Mouse (Mus musculus) kidney, embryonic 15.5 days (tissue): Measurements from ENCODE around the gene Gm11569. TPM values are rescaled to one million over a fixed set of nuclear protein-coding genes. Genes with fewer than 3 reads are reported as not detected.

Source experiments
- ATAC-seq: fragments of 200-750 bp; cut with Nextera tagmentation; replicated peaks from 2 replicates; pipeline ENCODE4 v1.8.0; 2017; ENCODE audit warnings: moderate TSS enrichment; ENCODE audit not compliant: low FRiP score
- H3K27ac ChIP-seq: fragments of 300-500 bp; sonication (generic); 2 replicates; pipeline ENCODE4 v1.5.1; 2015; ENCODE audit warnings: mild to moderate bottlenecking, inconsistent platforms
- H3K27me3 ChIP-seq: fragments of 300-500 bp; sonication (generic); 2 replicates; pipeline ENCODE4 v1.6.1; 2015; ENCODE audit warnings: inconsistent platforms
- H3K36me3 ChIP-seq: fragments of 300-500 bp; sonication (generic); 2 replicates; pipeline ENCODE4 v1.6.1; 2015; ENCODE audit warnings: inconsistent platforms
- H3K4me1 ChIP-seq: fragments of 300-500 bp; sonication (generic); 2 replicates; pipeline ENCODE4 v1.6.1; 2015; ENCODE audit warnings: inconsistent platforms
- H3K4me2 ChIP-seq: fragments of 300-500 bp; sonication (generic); 2 replicates; pipeline ENCODE4 v1.6.1; 2015; ENCODE audit warnings: moderate library complexity, mild to moderate bottlenecking, inconsistent platforms
- H3K4me3 ChIP-seq: fragments of 300-500 bp; sonication (generic); replicated peaks from 2 replicates; pipeline ENCODE4 v1.5.1; 2015; ENCODE audit warnings: mild to moderate bottlenecking, inconsistent platforms
- H3K9ac ChIP-seq: fragments of 300-500 bp; sonication (generic); 2 replicates; pipeline ENCODE4 v1.6.1; 2015; ENCODE audit warnings: mild to moderate bottlenecking, inconsistent platforms
- H3K9me3 ChIP-seq: fragments of 300-500 bp; sonication (generic); replicated peaks from 2 replicates; pipeline ENCODE4 v1.6.1; 2016; ENCODE audit warnings: inconsistent platforms
- WGBS: fragments of 180-500 bp; shearing (Covaris S2); methylation state at CpG from one replicate; pipeline ENCODE4 v1.1.7; 2015; ENCODE audit warnings: mixed read lengths; 5-methylcytosine and 5-hydroxymethylcytosine counted together
- polyA plus RNA-seq: library from polyadenylated mRNA; unstranded; fragments of >200 nt; fragmentation: Nextera tagmentation; extraction: Ambion mirVana; gene quantifications from 2 replicates; pipeline ENCODE4 v1.2.1, GENCODE M21; 2015

Gm11569 gene
- polyA plus RNA-seq, 1 experiment from 2014 or later: not detected

GRCm38 (mm10) chr11:99758877-99759276 is 39.9 kb downstream of the Gm11569 start:
- WGBS: 95% methylated on average over 1 of the region's 1 CpGs
- Histone ChIP-seq H3K4me2 (no peak overlapping the region), H3K4me1 (no peaks in the 10 kb centered on the region), H3K27me3 (no peaks in the 10 kb centered on the region), H3K4me3 (no peak overlapping the region), H3K9ac (no peak overlapping the region), H3K27ac (no peak overlapping the region), H3K36me3 (no peaks in the 10 kb centered on the region), H3K9me3 (no peaks in the 10 kb centered on the region)
- ATAC-seq: no peak

Other genes with a start within 250 kb of the Gm11569 start
- gene Krtap3-3, start 248.1 kb downstream of the Gm11569 start, polyA plus RNA-seq: not detected in 2 replicates
- not detected in 2 replicates for gene Krtap3-2, start 242.1 kb downstream of the Gm11569 start, polyA plus RNA-seq
- not detected in 2 replicates for gene Gm11939, start 239.5 kb downstream of the Gm11569 start, polyA plus RNA-seq
- not detected in 2 replicates for gene Krtap3-1, start 232.3 kb downstream of the Gm11569 start, polyA plus RNA-seq
- gene Krtap1-5, start 217.9 kb downstream of the Gm11569 start, polyA plus RNA-seq: not detected in 2 replicates
- not detected in 2 replicates for gene Krtap1-4, start 215.3 kb downstream of the Gm11569 start, polyA plus RNA-seq
- not detected in 2 replicates for gene Krtap1-3, start 207.6 kb downstream of the Gm11569 start, polyA plus RNA-seq
- gene Krtap9-3, start 200.8 kb downstream of the Gm11569 start, polyA plus RNA-seq: not detected in 2 replicates
- not detected in 2 replicates for gene Gm11938, start 195.6 kb downstream of the Gm11569 start, polyA plus RNA-seq
- not detected in 2 replicates for gene Gm11937, start 188.7 kb downstream of the Gm11569 start, polyA plus RNA-seq
- not detected in 2 replicates for gene Krtap2-4, start 184.1 kb downstream of the Gm11569 start, polyA plus RNA-seq
- gene Gm11562, start 178.5 kb downstream of the Gm11569 start, polyA plus RNA-seq: not detected in 2 replicates
- gene Krtap4-1, start 170.7 kb downstream of the Gm11569 start, polyA plus RNA-seq: not detected in 2 replicates
- not detected in 2 replicates for gene Krtap4-2, start 163.8 kb downstream of the Gm11569 start, polyA plus RNA-seq
- not detected in 2 replicates for gene Krtap4-7, start 154.8 kb downstream of the Gm11569 start, polyA plus RNA-seq
- not detected in 2 replicates for gene Gm11555, start 148.7 kb downstream of the Gm11569 start, polyA plus RNA-seq
- not detected in 2 replicates for gene Gm11563, start 140.0 kb downstream of the Gm11569 start, polyA plus RNA-seq
- not detected in 2 replicates for gene Krtap4-6, start 133.0 kb downstream of the Gm11569 start, polyA plus RNA-seq
- not detected in 2 replicates for gene Gm14190, start 108.2 kb downstream of the Gm11569 start, polyA plus RNA-seq
- gene Gm14180, start 64.6 kb downstream of the Gm11569 start, polyA plus RNA-seq: not detected in 2 replicates
- not detected in 2 replicates for gene Gm11595, start 26.0 kb downstream of the Gm11569 start, polyA plus RNA-seq
- gene Krtap4-8, start 18.2 kb downstream of the Gm11569 start, polyA plus RNA-seq: not detected in 2 replicates
- not detected in 2 replicates for gene Krtap4-9, start 13.7 kb downstream of the Gm11569 start, polyA plus RNA-seq
- gene Gm11596, start 5.5 kb downstream of the Gm11569 start, polyA plus RNA-seq: not detected in 2 replicates
- gene Gm11554, start 5.5 kb upstream of the Gm11569 start, polyA plus RNA-seq: not detected in 2 replicates
- gene Krtap4-13, start 11.0 kb upstream of the Gm11569 start, polyA plus RNA-seq: not detected in 2 replicates
- not detected in 2 replicates for gene Gm11564, start 16.7 kb upstream of the Gm11569 start, polyA plus RNA-seq
- gene 2300003K06Rik, start 39.1 kb upstream of the Gm11569 start, polyA plus RNA-seq: not detected in 2 replicates
- not detected in 2 replicates for gene Krtap4-16, start 52.7 kb upstream of the Gm11569 start, polyA plus RNA-seq
- gene Gm11568, start 59.0 kb upstream of the Gm11569 start, polyA plus RNA-seq: not detected in 2 replicates
- not detected in 2 replicates for gene Gm11559, start 65.5 kb upstream of the Gm11569 start, polyA plus RNA-seq
- gene Krtap9-1, start 74.5 kb upstream of the Gm11569 start, polyA plus RNA-seq: not detected in 2 replicates
- gene Gm11567, start 80.3 kb upstream of the Gm11569 start, polyA plus RNA-seq: not detected in 2 replicates
- gene Krtap31-1, start 109.0 kb upstream of the Gm11569 start, polyA plus RNA-seq: not detected in 2 replicates
- not detected in 2 replicates for gene Gm11565, start 115.8 kb upstream of the Gm11569 start, polyA plus RNA-seq
- gene Krtap31-2, start 137.4 kb upstream of the Gm11569 start, polyA plus RNA-seq: not detected in 2 replicates
- gene Krtap9-5, start 149.5 kb upstream of the Gm11569 start, polyA plus RNA-seq: not detected in 2 replicates
- not detected in 2 replicates for gene Krtap29-1, start 180.1 kb upstream of the Gm11569 start, polyA plus RNA-seq
- not detected in 2 replicates for gene Krtap16-1, start 187.7 kb upstream of the Gm11569 start, polyA plus RNA-seq
- not detected in 2 replicates for gene Krtap17-1, start 195.1 kb upstream of the Gm11569 start, polyA plus RNA-seq
- gene Krt33a, start 217.3 kb upstream of the Gm11569 start, polyA plus RNA-seq: not detected in 2 replicates
- not detected in 2 replicates for gene Krt33b, start 230.9 kb upstream of the Gm11569 start, polyA plus RNA-seq
- not detected in 2 replicates for gene Krt34, start 242.6 kb upstream of the Gm11569 start, polyA plus RNA-seq